Mouse (Mus musculus) megakaryocyte, embryonic 14.5 days (primary cell): ENCODE measurements around the gene Cpped1. TPM values are rescaled to one million over a fixed set of nuclear protein-coding genes. Genes with fewer than 3 reads are reported as not detected.

Source experiments
- H3K27me3 ChIP-seq: replicated peaks from 2 replicates; pipeline ENCODE3; 2012; ENCODE audit warnings: inconsistent platforms
- H3K36me3 ChIP-seq: replicated peaks from 2 replicates; pipeline ENCODE3; 2012; ENCODE audit warnings: low read length, inconsistent platforms, mixed read lengths
- H3K4me1 ChIP-seq: 2 replicates; pipeline ENCODE4 v1.6.1; 2012; ENCODE audit warnings: inconsistent platforms
- H3K4me3 ChIP-seq: replicated peaks from 2 replicates; pipeline ENCODE3; 2012; ENCODE audit warnings: moderate library complexity, mild to moderate bottlenecking, inconsistent platforms
- H3K9me3 ChIP-seq: 2 replicates; pipeline ENCODE4 v1.6.1; 2012; ENCODE audit warnings: inconsistent platforms
- FLI1 ChIP-seq: IDR thresholded peaks from 2 replicates; pipeline ENCODE4 v1.6.1; 2012; ENCODE audit warnings: low read length, inconsistent platforms, mixed read lengths
- GATA1 ChIP-seq: IDR thresholded peaks from 3 replicates; pipeline ENCODE4 v1.6.1; 2012; ENCODE audit warnings: mixed read lengths, low read length, inconsistent platforms, borderline replicate concordance
- polyA plus RNA-seq: library from polyadenylated mRNA; stranded (reverse); fragments of >175 nt; gene quantifications from 2 replicates; pipeline ENCODE4 v1.2.3, GENCODE M21; 2012; ENCODE audit warnings: low replicate concordance; ENCODE audit not compliant: insufficient read depth

The Cpped1 gene
- polyA plus RNA-seq, 1 experiment = 11.2 TPM

GRCm38 (mm10) chr16:11754136-11754535, 155.1 kb downstream of the Cpped1 start:
- TF ChIP-seq FLI1 (no peak), GATA1 (no peak)
- peaks cover 3% of the 10 kb centered on the region for H3K27me3 ChIP-seq
- peaks cover 47% of the 10 kb centered on the region for H3K36me3 ChIP-seq
- H3K9me3 ChIP-seq = no peaks in the 10 kb centered on the region
- peaks cover 77% of the 10 kb centered on the region for H3K4me1 ChIP-seq
- no peak overlapping the region for H3K4me3 ChIP-seq

Other genes starting within 250 kb of the Cpped1 start
- 0.43 TPM in 1 of 2 replicates, not detected in the other for gene Shisa9, start 74.7 kb upstream of the Cpped1 start, polyA plus RNA-seq